Mouse (Mus musculus): Measurements from ENCODE around the gene Ppp1r12b. TPM values are rescaled to one million over a fixed set of nuclear protein-coding genes. Genes with fewer than 3 reads are reported as not detected.
A peak's percentile ranks its signal among the peaks of the same experiment; 100 is the strongest.

Ppp1r12b gene
- total and polyA plus RNA-seq, 2 experiments, result 2.2 to 5.0 TPM

- Histone ChIP-seq H3K4me3 (ENCODE audit: insufficient read depth, low read depth, low read length) (no peak overlapping the region), H3K79me2 (ENCODE audit: control insufficient read depth, insufficient read depth, low read length) (no peaks in the 10 kb centered on the region; the same call in 1 of the 2 replicates), H3K27me3 (ENCODE audit: control insufficient read depth, insufficient read depth, low read length) (no peaks in the 10 kb centered on the region), H3K36me3 (ENCODE audit: control insufficient read depth, insufficient read depth, low read length) (no peaks in the 10 kb centered on the region; the same call in 1 of the 2 replicates), H3K27ac (replicated peaks; ENCODE audit: insufficient read depth, low read depth, low read length) (no peak overlapping the region), H3K4me1 (ENCODE audit: control insufficient read depth, insufficient read depth, low read length) (no peaks in the 10 kb centered on the region), H3K9ac (ENCODE audit: low read depth, low read length) (no peak overlapping the region)
- TF ChIP-seq CTCF (IDR thresholded peaks at IDR 0.05; ENCODE audit: low read depth, low read length) (no peak), POLR2A (IDR thresholded peaks at IDR 0.05; ENCODE audit: extremely low read depth, insufficient read depth, low read length) (no peak)
- 90% methylated on average over 5 of the region's 5 CpGs for WGBS
- no peak for DNase-seq (ENCODE audit: extremely low read depth, low read depth, low spot score)
Measured at GRCm38 (mm10) chr1:134782797-134783196, 172.9 kb downstream of the Ppp1r12b start.

DNA sequence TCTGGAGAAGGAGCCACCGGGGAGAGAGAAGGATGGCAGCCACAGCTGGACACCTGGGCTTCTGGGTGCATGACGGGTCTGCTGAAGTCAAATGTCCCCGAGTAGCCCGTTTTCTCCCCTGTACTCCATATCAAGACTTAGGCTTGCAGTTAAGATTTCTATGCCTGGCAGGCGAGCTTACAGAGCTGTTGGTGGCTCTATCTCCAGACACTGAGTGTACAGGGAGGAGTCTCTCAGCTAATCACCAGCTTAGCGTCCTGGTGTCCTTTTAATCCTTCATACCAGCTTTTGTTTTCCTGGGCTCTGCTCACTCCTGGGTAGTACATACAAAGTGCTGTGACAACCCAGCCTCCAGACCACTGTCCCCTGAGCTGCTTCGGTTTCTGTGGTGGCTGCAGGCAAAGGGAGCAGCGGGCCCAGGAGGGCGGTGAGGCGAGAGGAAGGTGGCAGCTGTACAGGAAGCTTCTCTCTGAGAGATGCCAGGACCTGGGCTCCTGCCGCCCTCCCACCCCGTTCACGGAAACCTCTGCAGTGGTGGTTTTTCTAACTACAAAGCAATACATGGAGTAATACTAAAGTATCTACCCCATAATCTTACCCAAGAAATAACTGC lies 177.7 kb downstream of the Ppp1r12b start:
- Histone ChIP-seq H3K79me2 (ENCODE audit: control insufficient read depth, insufficient read depth, low read length) (no peaks in the 10 kb centered on the region; the same call in 1 of the 2 replicates), H3K36me3 (ENCODE audit: control insufficient read depth, insufficient read depth, low read length) (peaks cover 4% of the 10 kb centered on the region), H3K27ac (replicated peaks; ENCODE audit: insufficient read depth, low read depth, low read length) (no peak overlapping the region), H3K9ac (ENCODE audit: low read depth, low read length) (no peak overlapping the region), H3K27me3 (ENCODE audit: control insufficient read depth, insufficient read depth, low read length) (no peaks in the 10 kb centered on the region), H3K4me1 (ENCODE audit: control insufficient read depth, insufficient read depth, low read length) (peaks cover 2% of the 10 kb centered on the region; the same call in 1 of the 2 replicates), H3K4me3 (ENCODE audit: insufficient read depth, low read depth, low read length) (no peak overlapping the region)
- no peak for TF ChIP-seq POLR2A (IDR thresholded peaks at IDR 0.05; ENCODE audit: extremely low read depth, insufficient read depth, low read length)
- TF ChIP-seq CTCF (IDR thresholded peaks at IDR 0.05; ENCODE audit: low read depth, low read length), result no peak
- no peak for DNase-seq (ENCODE audit: extremely low read depth, low read depth, low spot score)
- 91% methylated on average over 13 of the region's 13 CpGs for WGBS

DNA sequence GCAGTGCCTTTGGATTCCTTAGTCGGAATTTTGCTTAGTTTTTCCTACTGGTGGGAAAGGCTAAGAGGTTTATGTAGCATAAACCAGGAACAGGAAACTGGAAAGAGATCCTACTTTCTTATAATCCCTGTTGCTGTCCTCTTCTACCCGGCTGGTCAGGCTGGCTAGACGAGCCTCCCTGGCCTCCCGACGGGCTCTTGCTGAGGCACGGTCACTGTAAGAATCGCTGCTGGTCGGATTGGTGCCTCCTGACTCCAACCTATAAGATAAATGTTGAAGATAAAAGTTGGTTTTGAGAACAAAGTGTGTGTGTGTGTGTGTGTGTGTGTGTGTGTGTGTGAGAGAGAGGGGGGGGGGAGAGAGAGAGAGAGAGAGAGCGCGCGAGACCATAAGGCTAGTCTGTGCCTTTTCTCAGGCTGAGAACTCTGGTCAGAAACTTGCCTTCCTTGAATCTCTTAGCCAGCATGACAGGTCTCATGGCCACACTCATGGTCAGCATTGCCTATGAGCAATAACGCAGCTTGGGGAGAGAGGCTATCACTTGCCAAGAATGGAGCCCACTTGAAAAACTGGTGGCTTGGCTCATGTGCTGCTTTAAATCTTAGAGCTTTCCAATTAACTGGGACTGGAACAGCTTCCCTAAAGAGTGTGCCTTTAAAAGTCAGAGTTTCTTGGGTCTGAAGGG lies 178.4 kb downstream of the Ppp1r12b start:
- DNase-seq (ENCODE audit: extremely low read depth, low read depth, low spot score), result no peak
- Histone ChIP-seq H3K79me2 (ENCODE audit: control insufficient read depth, insufficient read depth, low read length) (no peaks in the 10 kb centered on the region; the same call in 1 of the 2 replicates), H3K27me3 (ENCODE audit: control insufficient read depth, insufficient read depth, low read length) (no peaks in the 10 kb centered on the region), H3K36me3 (ENCODE audit: control insufficient read depth, insufficient read depth, low read length) (peaks cover 4% of the 10 kb centered on the region), H3K27ac (replicated peaks; ENCODE audit: insufficient read depth, low read depth, low read length) (no peak overlapping the region), H3K4me3 (ENCODE audit: insufficient read depth, low read depth, low read length) (no peak overlapping the region), H3K9ac (ENCODE audit: low read depth, low read length) (no peak overlapping the region), H3K4me1 (ENCODE audit: control insufficient read depth, insufficient read depth, low read length) (peaks cover 2% of the 10 kb centered on the region; the same call in 1 of the 2 replicates)
- TF ChIP-seq CTCF (IDR thresholded peaks at IDR 0.05; ENCODE audit: low read depth, low read length), result no peak
- no peak for TF ChIP-seq POLR2A (IDR thresholded peaks at IDR 0.05; ENCODE audit: extremely low read depth, insufficient read depth, low read length)
- WGBS, result 94% methylated on average over 12 of the region's 12 CpGs

DNA sequence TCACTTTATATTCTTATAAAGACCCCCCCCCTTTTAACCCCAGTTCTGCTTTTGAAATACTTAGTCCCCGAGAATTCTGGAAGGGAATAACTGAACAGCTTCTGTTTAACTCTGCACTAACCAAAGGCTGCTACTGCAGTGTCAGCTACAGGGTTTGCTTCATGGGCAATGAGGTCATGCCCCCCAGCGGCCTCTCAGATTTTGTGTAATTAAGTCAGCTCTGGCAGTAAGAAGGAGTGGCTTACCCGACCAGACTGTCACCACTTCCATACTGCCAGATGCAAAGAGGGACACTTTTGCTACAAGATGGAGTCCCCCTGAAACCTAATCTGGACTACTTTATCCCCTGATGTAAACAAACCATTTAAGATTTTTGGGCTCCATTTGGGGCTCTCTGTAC lies 180.1 kb downstream of the Ppp1r12b start:
- H3K79me2 ChIP-seq (ENCODE audit: control insufficient read depth, insufficient read depth, low read length), result no peaks in the 10 kb centered on the region
- no peak for TF ChIP-seq POLR2A (IDR thresholded peaks at IDR 0.05; ENCODE audit: extremely low read depth, insufficient read depth, low read length)
- WGBS, result 81% methylated on average over 3 of the region's 3 CpGs
- H3K36me3 ChIP-seq (ENCODE audit: control insufficient read depth, insufficient read depth, low read length), result peaks cover 4% of the 10 kb centered on the region
- H3K9ac ChIP-seq (ENCODE audit: low read depth, low read length), result no peak overlapping the region
- H3K27ac ChIP-seq (replicated peaks; ENCODE audit: insufficient read depth, low read depth, low read length), result no peak overlapping the region
- no peaks in the 10 kb centered on the region for H3K27me3 ChIP-seq (ENCODE audit: control insufficient read depth, insufficient read depth, low read length)
- no peak overlapping the region for H3K4me3 ChIP-seq (ENCODE audit: insufficient read depth, low read depth, low read length)
- peaks cover 9% of the 10 kb centered on the region; the same call in 1 of the 2 replicates for H3K4me1 ChIP-seq (ENCODE audit: control insufficient read depth, insufficient read depth, low read length)
- no peak for DNase-seq (ENCODE audit: extremely low read depth, low read depth, low spot score)

DNA sequence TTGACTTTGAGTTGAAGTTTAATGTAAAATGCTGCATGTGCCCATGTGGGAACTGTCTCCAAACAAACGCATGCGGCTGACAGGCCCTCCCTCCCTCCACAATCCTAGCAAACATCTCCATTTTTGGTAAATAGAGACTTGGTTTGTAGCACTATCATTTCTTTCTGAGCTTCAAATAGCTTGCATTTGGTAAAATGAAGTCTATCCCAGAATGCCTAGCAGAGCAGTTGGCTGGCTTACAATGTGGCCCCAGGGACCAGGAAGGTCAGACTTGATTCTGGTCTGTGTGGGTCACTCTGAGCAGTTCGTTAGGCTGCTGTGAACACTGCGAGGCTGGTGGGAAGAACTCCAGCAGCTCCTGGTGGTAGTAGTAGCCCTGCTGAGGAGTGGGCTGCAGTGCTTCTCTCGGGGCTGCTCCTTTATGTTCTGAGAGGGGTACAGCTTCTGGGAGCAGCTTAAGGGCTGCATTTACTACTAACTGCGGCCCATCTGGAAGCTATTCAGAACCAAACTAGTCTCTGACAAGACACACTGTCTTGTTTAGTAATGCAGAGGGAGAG lies 180.9 kb downstream of the Ppp1r12b start:
- Histone ChIP-seq H3K36me3 (ENCODE audit: control insufficient read depth, insufficient read depth, low read length) (peaks cover 4% of the 10 kb centered on the region), H3K79me2 (ENCODE audit: control insufficient read depth, insufficient read depth, low read length) (no peaks in the 10 kb centered on the region), H3K27ac (replicated peaks; ENCODE audit: insufficient read depth, low read depth, low read length) (peak overlapping the region; percentile 38; the same call in 1 of the 2 replicates), H3K4me1 (ENCODE audit: control insufficient read depth, insufficient read depth, low read length) (peaks cover 9% of the 10 kb centered on the region; the same call in 1 of the 2 replicates), H3K9ac (ENCODE audit: low read depth, low read length) (no peak overlapping the region), H3K27me3 (ENCODE audit: control insufficient read depth, insufficient read depth, low read length) (no peaks in the 10 kb centered on the region), H3K4me3 (ENCODE audit: insufficient read depth, low read depth, low read length) (no peak overlapping the region)
- DNase-seq (ENCODE audit: extremely low read depth, low read depth, low spot score), result no peak
- 0 out of 2 replicates have a peak, but pooled peaks have one; percentile 1 for TF ChIP-seq CTCF (IDR thresholded peaks at IDR 0.05; ENCODE audit: low read depth, low read length)
- TF ChIP-seq POLR2A (IDR thresholded peaks at IDR 0.05; ENCODE audit: extremely low read depth, insufficient read depth, low read length), result no peak
- 68% methylated on average over 6 of the region's 6 CpGs for WGBS

Data from liver, adult 2 months (tissue).